Mouse (Mus musculus): ENCODE measurements around the gene Slmap. TPM values are rescaled to one million over a fixed set of nuclear protein-coding genes. Genes with fewer than 3 reads are reported as not detected.
"Not testable (repeated sequence)": the region's sequence is repeated elsewhere in the genome, so short reads cannot be mapped to it uniquely, and the experiment has no call there.

Slmap gene
- polyA plus RNA-seq, 1 experiment: 109 TPM

GRCm38 (mm10) chr14:26431919-26432318, 102.8 kb downstream of the Slmap start:
- Histone ChIP-seq H3K4me1 (ENCODE audit: control insufficient read depth, insufficient read depth, low read length) (no peaks in the 10 kb centered on the region), H3K4me3 (ENCODE audit: insufficient read depth, low read length) (no peak overlapping the region), H3K27ac (ENCODE audit: insufficient read depth, low read length) (no peak overlapping the region)
- TF ChIP-seq POLR2A (IDR thresholded peaks at IDR 0.05; ENCODE audit: low read depth, low read length) (no peak), CTCF (IDR thresholded peaks at IDR 0.05; ENCODE audit: borderline replicate concordance, insufficient read depth, low read length) (no peak)

DNA sequence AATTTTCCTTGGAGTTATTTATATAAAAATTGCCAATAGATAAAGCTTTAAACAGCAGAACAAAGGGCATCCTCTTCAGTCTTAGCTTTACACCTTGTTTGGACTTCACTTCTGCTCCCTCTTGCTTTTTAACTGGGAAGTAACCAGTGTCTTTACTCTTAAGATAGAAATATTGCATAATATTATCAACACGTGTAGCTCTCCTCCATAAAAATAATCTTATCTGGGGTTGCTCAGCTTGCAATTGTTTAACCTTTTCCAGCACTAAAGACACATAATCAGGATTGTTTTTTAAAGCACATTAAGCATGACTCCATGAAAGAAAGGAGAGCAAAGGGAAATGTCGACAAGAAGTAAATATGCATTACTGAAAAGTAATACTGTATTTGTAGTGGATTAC, 114.5 kb downstream of the Slmap start:
- Histone ChIP-seq H3K27ac (ENCODE audit: insufficient read depth, low read length) (no peak overlapping the region), H3K4me3 (ENCODE audit: insufficient read depth, low read length) (no peak overlapping the region), H3K4me1 (ENCODE audit: control insufficient read depth, insufficient read depth, low read length) (no peaks in the 10 kb centered on the region)
- TF ChIP-seq POLR2A (IDR thresholded peaks at IDR 0.05; ENCODE audit: low read depth, low read length) (no peak), CTCF (IDR thresholded peaks at IDR 0.05; ENCODE audit: borderline replicate concordance, insufficient read depth, low read length) (no peak)

GRCm38 (mm10) chr14:26417956-26418355, 116.8 kb downstream of the Slmap start:
- no peak overlapping the region for H3K27ac ChIP-seq (ENCODE audit: insufficient read depth, low read length)
- H3K4me3 ChIP-seq (ENCODE audit: insufficient read depth, low read length): no peak overlapping the region
- no peaks in the 10 kb centered on the region for H3K4me1 ChIP-seq (ENCODE audit: control insufficient read depth, insufficient read depth, low read length)
- no peak for TF ChIP-seq CTCF (IDR thresholded peaks at IDR 0.05; ENCODE audit: borderline replicate concordance, insufficient read depth, low read length)
- no peak for TF ChIP-seq POLR2A (IDR thresholded peaks at IDR 0.05; ENCODE audit: low read depth, low read length)

DNA sequence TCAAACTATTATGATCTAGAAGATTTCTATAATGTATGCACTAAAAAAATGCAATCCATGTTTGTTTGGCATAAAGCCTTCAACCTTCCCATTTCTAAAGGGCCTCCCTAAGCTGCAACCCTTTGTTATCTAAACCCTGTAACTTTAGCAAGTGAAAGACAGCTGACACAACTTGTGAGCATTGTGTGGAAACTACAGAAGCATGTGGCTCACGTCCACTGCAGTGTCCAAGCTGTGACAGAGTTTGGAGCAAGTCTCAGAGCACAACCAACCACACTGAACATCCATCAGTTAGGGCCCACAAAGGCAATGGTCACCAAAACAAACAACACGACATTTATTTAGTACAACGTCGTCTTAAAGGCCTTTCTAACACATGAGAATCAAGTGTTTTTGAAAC, 117.6 kb downstream of the Slmap start:
- Histone ChIP-seq H3K4me1 (ENCODE audit: control insufficient read depth, insufficient read depth, low read length) (no peaks in the 10 kb centered on the region), H3K27ac (ENCODE audit: insufficient read depth, low read length) (no peak overlapping the region), H3K4me3 (ENCODE audit: insufficient read depth, low read length) (no peak overlapping the region)
- TF ChIP-seq POLR2A (IDR thresholded peaks at IDR 0.05; ENCODE audit: low read depth, low read length) (no peak), CTCF (IDR thresholded peaks at IDR 0.05; ENCODE audit: borderline replicate concordance, insufficient read depth, low read length) (no peak)

- Histone ChIP-seq H3K27ac (ENCODE audit: insufficient read depth, low read length) (no peak overlapping the region), H3K4me1 (ENCODE audit: control insufficient read depth, insufficient read depth, low read length) (no peaks in the 10 kb centered on the region), H3K4me3 (ENCODE audit: insufficient read depth, low read length) (no peak overlapping the region)
- TF ChIP-seq POLR2A (IDR thresholded peaks at IDR 0.05; ENCODE audit: low read depth, low read length): no peak
- TF ChIP-seq CTCF (IDR thresholded peaks at IDR 0.05; ENCODE audit: borderline replicate concordance, insufficient read depth, low read length): no peak
Observed at GRCm38 (mm10) chr14:26413581-26413980, 121.2 kb downstream of the Slmap start.

DNA sequence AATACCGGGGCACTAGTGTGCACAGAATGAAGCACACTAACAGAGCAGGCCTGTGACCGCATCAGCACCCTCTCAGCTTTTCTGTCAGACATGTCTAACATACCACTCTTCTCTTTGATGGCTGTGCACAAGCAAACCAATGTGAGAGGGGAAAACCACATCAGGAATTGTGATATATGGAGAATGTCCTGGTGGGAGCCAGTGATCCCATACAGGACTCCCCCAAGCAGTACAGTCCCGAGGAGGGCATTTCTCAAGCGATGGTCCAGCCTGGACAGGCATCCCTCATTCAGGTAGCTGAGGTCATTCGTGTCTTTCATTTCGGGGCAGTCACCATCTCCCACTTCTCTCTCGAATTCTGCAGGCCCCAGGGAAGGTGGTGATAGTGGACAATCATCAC, 128.0 kb downstream of the Slmap start:
- Histone ChIP-seq H3K4me1 (ENCODE audit: control insufficient read depth, insufficient read depth, low read length) (no peaks in the 10 kb centered on the region), H3K4me3 (ENCODE audit: insufficient read depth, low read length) (no peak overlapping the region), H3K27ac (ENCODE audit: insufficient read depth, low read length) (no peak overlapping the region)
- no peak for TF ChIP-seq CTCF (IDR thresholded peaks at IDR 0.05; ENCODE audit: borderline replicate concordance, insufficient read depth, low read length)
- no peak for TF ChIP-seq POLR2A (IDR thresholded peaks at IDR 0.05; ENCODE audit: low read depth, low read length)

GRCm38 (mm10) chr14:26398508-26399160, 136.1 kb downstream of the Slmap start:
- H3K4me3 ChIP-seq (ENCODE audit: insufficient read depth, low read length): no peak overlapping the region
- no peak overlapping the region for H3K27ac ChIP-seq (ENCODE audit: insufficient read depth, low read length)
- TF ChIP-seq CTCF (IDR thresholded peaks at IDR 0.05; ENCODE audit: borderline replicate concordance, insufficient read depth, low read length) (no peak), POLR2A (IDR thresholded peaks at IDR 0.05; ENCODE audit: low read depth, low read length) (no peak)
- no peaks in the 10 kb centered on the region for H3K4me1 ChIP-seq (ENCODE audit: control insufficient read depth, insufficient read depth, low read length)

GRCm38 (mm10) chr14:26391866-26392265, 142.9 kb downstream of the Slmap start:
- Histone ChIP-seq H3K4me3 (ENCODE audit: insufficient read depth, low read length) (no peak overlapping the region), H3K27ac (ENCODE audit: insufficient read depth, low read length) (no peak overlapping the region), H3K4me1 (ENCODE audit: control insufficient read depth, insufficient read depth, low read length) (no peaks in the 10 kb centered on the region)
- no peak for TF ChIP-seq POLR2A (IDR thresholded peaks at IDR 0.05; ENCODE audit: low read depth, low read length)
- no peak for TF ChIP-seq CTCF (IDR thresholded peaks at IDR 0.05; ENCODE audit: borderline replicate concordance, insufficient read depth, low read length)

- not testable (repeated sequence) for H3K27ac ChIP-seq (ENCODE audit: insufficient read depth, low read length)
Observed at GRCm38 (mm10) chr14:26388961-26389360, 145.8 kb downstream of the Slmap start.

GRCm38 (mm10) chr14:26386999-26387398, 147.7 kb downstream of the Slmap start:
- H3K4me3 ChIP-seq (ENCODE audit: insufficient read depth, low read length); H3K4me1 ChIP-seq (ENCODE audit: control insufficient read depth, insufficient read depth, low read length); H3K27ac ChIP-seq (ENCODE audit: insufficient read depth, low read length): not testable (repeated sequence)

More at GRCm38 (mm10) chr14:26388961-26389360, 145.8 kb downstream of the Slmap start:
- not testable (repeated sequence) for H3K4me3 ChIP-seq (ENCODE audit: insufficient read depth, low read length); H3K4me1 ChIP-seq (ENCODE audit: control insufficient read depth, insufficient read depth, low read length)

- H3K4me1 ChIP-seq (ENCODE audit: control insufficient read depth, insufficient read depth, low read length); H3K27ac ChIP-seq (ENCODE audit: insufficient read depth, low read length): not testable (repeated sequence)
Observed at GRCm38 (mm10) chr14:26385659-26386058, 149.1 kb downstream of the Slmap start.

More at GRCm38 (mm10) chr14:26385659-26386058, 149.1 kb downstream of the Slmap start:
- H3K4me3 ChIP-seq (ENCODE audit: insufficient read depth, low read length): not testable (repeated sequence)

Data from embryonic fibroblast, embryonic 13.5 days (primary cell).